Mouse (Mus musculus) hindbrain, embryonic 11.5 days (tissue): ENCODE data around the gene Scyl3. TPM values are rescaled to one million over a fixed set of nuclear protein-coding genes. Genes with fewer than 3 reads are reported as not detected.

ENCODE experiments used
- polyA plus RNA-seq: library from polyadenylated mRNA; unstranded; fragments of >200 nt; fragmentation: Nextera tagmentation; extraction: Ambion mirVana; gene quantifications from 2 replicates; pipeline ENCODE4 v1.2.1, GENCODE M21; 2014

Scyl3 gene
- polyA plus RNA-seq, 1 experiment from 2014 or later = 21.8 TPM

Other genes with a start within 250 kb of the Scyl3 start
- 0.40 and 1.5 TPM in 2 replicates for gene Mettl11b, start 203.9 kb upstream of the Scyl3 start, polyA plus RNA-seq
- 67.9 and 72.3 TPM in 2 replicates for gene Kifap3, start 149.5 kb upstream of the Scyl3 start, polyA plus RNA-seq
- 26.1 and 29.8 TPM in 2 replicates for gene BC055324, start 65.7 kb downstream of the Scyl3 start, polyA plus RNA-seq
- 8.2 and 11.2 TPM in 2 replicates for gene Mettl18, start 65.8 kb downstream of the Scyl3 start, polyA plus RNA-seq
- gene Sele, start 119.1 kb downstream of the Scyl3 start, polyA plus RNA-seq = not detected in 2 replicates
- not detected in 2 replicates for gene Sell, start 132.9 kb downstream of the Scyl3 start, polyA plus RNA-seq
- gene Selp, start 186.2 kb downstream of the Scyl3 start, polyA plus RNA-seq = 0.06 TPM in 1 of 2 replicates, not detected in the other
- gene F5, start 222.7 kb downstream of the Scyl3 start, polyA plus RNA-seq = 0.28 TPM in 2 replicates